Mouse (Mus musculus) heart, embryonic 14.5 days (tissue): ENCODE measurements around the gene Psma6. TPM values are rescaled to one million over a fixed set of nuclear protein-coding genes. Genes with fewer than 3 reads are reported as not detected.

Experiments
- ATAC-seq: fragments of 200-750 bp; cut with Nextera tagmentation; 2 replicates; pipeline ENCODE4 v1.8.0; 2017; ENCODE audit warnings: low read depth, moderate TSS enrichment; ENCODE audit not compliant: insufficient number of reproducible peaks, insufficient read depth, low FRiP score
- H3K27ac ChIP-seq, 2 experiments: fragments of 200-500 bp in 1 of 2; fragments of 300-500 bp in 1 of 2; sonication (generic) in 1 of 2; replicated peaks in 1 of 2; 2 replicates each; pipeline ENCODE4 v1.5.1; 2012 to 2014; ENCODE audit warnings: low read depth in 2 of 2, low read length in 2 of 2, control low read depth in 1 of 2, mild to moderate bottlenecking in 1 of 2, mixed read lengths in 1 of 2; ENCODE audit not compliant: control insufficient read depth in 1 of 2, insufficient read depth in 1 of 2
- H3K27me3 ChIP-seq: fragments of 300-500 bp; sonication (generic); 2 replicates; pipeline ENCODE4 v1.6.1; 2014; ENCODE audit warnings: mild to moderate bottlenecking, low read length, control low read depth; ENCODE audit not compliant: control insufficient read depth, insufficient read depth
- H3K36me3 ChIP-seq: fragments of 300-500 bp; sonication (generic); 2 replicates; pipeline ENCODE4 v1.6.1; 2014; ENCODE audit warnings: mild to moderate bottlenecking, control low read depth, low read length, mixed read lengths; ENCODE audit not compliant: control insufficient read depth, insufficient read depth
- H3K4me1 ChIP-seq, 2 experiments: fragments of 200-500 bp in 1 of 2; fragments of 300-500 bp in 1 of 2; sonication (generic) in 1 of 2; 2 replicates each; pipeline ENCODE4 v1.6.1; 2012 to 2014; ENCODE audit warnings: low read length in 2 of 2, control low read depth in 1 of 2, mixed read lengths in 1 of 2; ENCODE audit not compliant: control insufficient read depth in 2 of 2, insufficient read depth in 2 of 2
- H3K4me2 ChIP-seq: fragments of 300-500 bp; sonication (generic); 2 replicates; pipeline ENCODE4 v1.6.1; 2014; ENCODE audit warnings: mild to moderate bottlenecking, low read length
- H3K4me3 ChIP-seq, 2 experiments: fragments of 200-500 bp in 1 of 2; fragments of 300-500 bp in 1 of 2; sonication (generic) in 1 of 2; 2 replicates each; pipeline ENCODE4 v1.5.1; 2012 to 2014; ENCODE audit warnings: low read length in 2 of 2, mild to moderate bottlenecking in 2 of 2, control low read depth in 1 of 2, low read depth in 1 of 2, moderate library complexity in 1 of 2; ENCODE audit not compliant: control insufficient read depth in 1 of 2, insufficient read depth in 1 of 2
- H3K9ac ChIP-seq: fragments of 300-500 bp; sonication (generic); 2 replicates; pipeline ENCODE4 v1.6.1; 2014; ENCODE audit warnings: mild to moderate bottlenecking, low read length
- H3K9me3 ChIP-seq: fragments of 300-500 bp; sonication (generic); 2 replicates; pipeline ENCODE4 v1.6.1; 2016; ENCODE audit warnings: low read length, control low read depth; ENCODE audit not compliant: control insufficient read depth
- WGBS: fragments of 180-500 bp; shearing (Covaris S2); extraction: QIAGEN DNeasy Blood & Tissue Kit; methylation state at CpG from one replicate; pipeline ENCODE4 v1.1.7; 2014; 5-methylcytosine and 5-hydroxymethylcytosine counted together
- polyA plus RNA-seq: library from polyadenylated mRNA; unstranded; fragments of >200 nt; fragmentation: Nextera tagmentation; extraction: Ambion mirVana; gene quantifications from 2 replicates; pipeline ENCODE4 v1.2.1, GENCODE M21; 2014

Psma6 gene
- polyA plus RNA-seq, 1 experiment from 2014 or later, result 344 TPM

- Histone ChIP-seq H3K27me3 (no peaks in the 10 kb centered on the region), H3K4me2 (no peak overlapping the region), H3K9ac (no peak overlapping the region), H3K27ac (no peak overlapping the region), H3K4me3 (no peak overlapping the region), H3K9me3 (no peaks in the 10 kb centered on the region), H3K36me3 (peaks cover 95% of the 10 kb centered on the region), H3K4me1 (no peaks in the 10 kb centered on the region)
- 96% methylated on average over 5 of the region's 5 CpGs for WGBS
- no peak for ATAC-seq
Measured at GRCm38 (mm10) chr12:55415255-55415654, 31.2 kb downstream of the Psma6 start.

GRCm38 (mm10) chr12:55415762-55416161 lies 31.7 kb downstream of the Psma6 start:
- H3K36me3 ChIP-seq, result peaks cover 96% of the 10 kb centered on the region
- no peak for ATAC-seq
- no peaks in the 10 kb centered on the region for H3K27me3 ChIP-seq
- no peaks in the 10 kb centered on the region for H3K4me1 ChIP-seq
- no peak overlapping the region for H3K27ac ChIP-seq
- no peak overlapping the region for H3K4me3 ChIP-seq
- H3K4me2 ChIP-seq, result no peak overlapping the region
- H3K9ac ChIP-seq, result no peak overlapping the region
- 82% methylated on average over 1 of the region's 1 CpGs for WGBS
- no peaks in the 10 kb centered on the region for H3K9me3 ChIP-seq

- no peak overlapping the region for H3K4me3 ChIP-seq
- no peak for ATAC-seq
- WGBS, result 88% methylated on average over 24 of the region's 24 CpGs
- no peak overlapping the region for H3K9ac ChIP-seq
- no peaks in the 10 kb centered on the region for H3K9me3 ChIP-seq
- no peaks in the 10 kb centered on the region for H3K27me3 ChIP-seq
- peaks cover 54% of the 10 kb centered on the region for H3K36me3 ChIP-seq
- peaks cover 5 to 7% of the 10 kb centered on the region in 2 experiments; a peak in 2 of 4 replicates for H3K4me1 ChIP-seq
- no peak overlapping the region for H3K4me2 ChIP-seq
- H3K27ac ChIP-seq, result no peak overlapping the region
Measured at GRCm38 (mm10) chr12:55420220-55420619, 36.2 kb downstream of the Psma6 start.

- no peak overlapping the region for H3K4me3 ChIP-seq
- peaks cover 5 to 7% of the 10 kb centered on the region in 2 experiments; a peak in 2 of 4 replicates for H3K4me1 ChIP-seq
- ATAC-seq, result no peak
- H3K36me3 ChIP-seq, result peaks cover 36% of the 10 kb centered on the region
- H3K4me2 ChIP-seq, result no peak overlapping the region
- H3K9me3 ChIP-seq, result no peaks in the 10 kb centered on the region
- H3K27me3 ChIP-seq, result no peaks in the 10 kb centered on the region
- WGBS, result 18% methylated on average over 3 of the region's 3 CpGs
- H3K9ac ChIP-seq, result no peak overlapping the region
- H3K27ac ChIP-seq, result no peak overlapping the region; a peak in 1 of 4 replicates
Measured at GRCm38 (mm10) chr12:55422057-55422456, 38.0 kb downstream of the Psma6 start.

- H3K4me1 ChIP-seq, result peaks cover 4 to 6% of the 10 kb centered on the region in 2 experiments; a peak in 2 of 4 replicates
- H3K27me3 ChIP-seq, result no peaks in the 10 kb centered on the region
- no peak for ATAC-seq
- H3K4me3 ChIP-seq, result no peak overlapping the region
- H3K9ac ChIP-seq, result no peak overlapping the region
- WGBS, result 85% methylated on average over 7 of the region's 7 CpGs
- no peaks in the 10 kb centered on the region for H3K36me3 ChIP-seq
- H3K9me3 ChIP-seq, result no peaks in the 10 kb centered on the region
- no peak overlapping the region for H3K4me2 ChIP-seq
- no peak overlapping the region for H3K27ac ChIP-seq
Measured at GRCm38 (mm10) chr12:55426300-55426699, 42.3 kb downstream of the Psma6 start.

GRCm38 (mm10) chr12:55429201-55429600 lies 45.2 kb downstream of the Psma6 start:
- 80% methylated on average over 8 of the region's 8 CpGs for WGBS
- Histone ChIP-seq H3K9me3 (peaks cover 5% of the 10 kb centered on the region), H3K4me2 (no peak overlapping the region), H3K27ac (no peak overlapping the region), H3K9ac (no peak overlapping the region), H3K4me3 (no peak overlapping the region), H3K27me3 (no peaks in the 10 kb centered on the region), H3K4me1 (no peaks in the 10 kb centered on the region; a peak in 1 of 4 replicates), H3K36me3 (no peaks in the 10 kb centered on the region)
- ATAC-seq, result no peak

- ATAC-seq, result no peak
- Histone ChIP-seq H3K27me3 (no peaks in the 10 kb centered on the region), H3K36me3 (no peaks in the 10 kb centered on the region), H3K4me3 (no peak overlapping the region), H3K9ac (no peak overlapping the region), H3K9me3 (peaks cover 5% of the 10 kb centered on the region), H3K27ac (no peak overlapping the region), H3K4me1 (no peaks in the 10 kb centered on the region; a peak in 1 of 4 replicates), H3K4me2 (no peak overlapping the region)
- WGBS, result 80% methylated on average over 4 of the region's 4 CpGs
Measured at GRCm38 (mm10) chr12:55429956-55430355, 45.9 kb downstream of the Psma6 start.

- peaks cover 5% of the 10 kb centered on the region for H3K9me3 ChIP-seq
- no peak overlapping the region for H3K4me3 ChIP-seq
- ATAC-seq, result no peak; the same call in 1 of the 2 replicates
- H3K27ac ChIP-seq, result no peak overlapping the region
- 86% methylated on average over 7 of the region's 7 CpGs for WGBS
- no peak overlapping the region for H3K9ac ChIP-seq
- no peaks in the 10 kb centered on the region for H3K27me3 ChIP-seq
- H3K4me1 ChIP-seq, result peaks cover 7 to 9% of the 10 kb centered on the region in 2 experiments
- no peak overlapping the region for H3K4me2 ChIP-seq
- H3K36me3 ChIP-seq, result no peaks in the 10 kb centered on the region
Measured at GRCm38 (mm10) chr12:55432284-55432919, 48.4 kb downstream of the Psma6 start.
